Mouse (Mus musculus) lung, postnatal 0 days (tissue): ENCODE measurements around the gene Top2a.

Source experiments
- CTCF ChIP-seq: IDR thresholded peaks from 2 replicates; pipeline ENCODE4 v1.5.1; 2016; ENCODE audit warnings: antibody characterized with exemption, mild to moderate bottlenecking
- EP300 ChIP-seq: IDR thresholded peaks from 2 replicates; pipeline ENCODE4 v1.6.1; 2016; ENCODE audit warnings: antibody characterized with exemption, mild to moderate bottlenecking, control low read depth

- no peak for TF ChIP-seq CTCF
- no peak for TF ChIP-seq EP300
Observed at GRCm38 (mm10) chr11:99024468-99025134, 612 bp upstream of the Top2a start.
